Mouse (Mus musculus) hindbrain, embryonic 12.5 days (tissue): ENCODE measurements around the gene Tle4. TPM values are rescaled to one million over a fixed set of nuclear protein-coding genes. Genes with fewer than 3 reads are reported as not detected.

Experiments
- ATAC-seq: fragments of 200-750 bp; cut with Nextera tagmentation; 2 replicates; pipeline ENCODE4 v1.8.0; 2017; ENCODE audit warnings: moderate TSS enrichment; ENCODE audit not compliant: low FRiP score
- H3K27ac ChIP-seq: fragments of 300-500 bp; sonication (generic); 2 replicates; pipeline ENCODE4 v1.5.1; 2016; ENCODE audit warnings: mild to moderate bottlenecking
- H3K27me3 ChIP-seq: fragments of 300-500 bp; sonication (generic); 2 replicates; pipeline ENCODE4 v1.6.1; 2016; ENCODE audit warnings: mild to moderate bottlenecking
- H3K36me3 ChIP-seq: fragments of 300-500 bp; sonication (generic); 2 replicates; pipeline ENCODE4 v1.6.1; 2016; ENCODE audit warnings: mild to moderate bottlenecking
- H3K4me1 ChIP-seq: fragments of 300-500 bp; sonication (generic); 2 replicates; pipeline ENCODE4 v1.6.1; 2016
- H3K4me2 ChIP-seq: fragments of 300-500 bp; sonication (generic); replicated peaks from 2 replicates; pipeline ENCODE4 v1.6.1; 2016; ENCODE audit warnings: mild to moderate bottlenecking
- H3K4me3 ChIP-seq: fragments of 300-500 bp; sonication (generic); 2 replicates; pipeline ENCODE4 v1.5.1; 2016; ENCODE audit warnings: mild to moderate bottlenecking
- H3K9ac ChIP-seq: fragments of 300-500 bp; sonication (generic); 2 replicates; pipeline ENCODE4 v1.6.1; 2016; ENCODE audit warnings: mild to moderate bottlenecking, moderate library complexity
- H3K9me3 ChIP-seq: fragments of 300-500 bp; sonication (generic); replicated peaks from 2 replicates; pipeline ENCODE4 v1.6.1; 2016; ENCODE audit warnings: mild to moderate bottlenecking
- WGBS: fragments of 180-500 bp; shearing (Covaris S2); methylation state at CpG from one replicate; pipeline ENCODE4 v1.1.7; 2016; 5-methylcytosine and 5-hydroxymethylcytosine counted together
- polyA plus RNA-seq: library from polyadenylated mRNA; unstranded; fragments of >200 nt; fragmentation: Nextera tagmentation; extraction: Ambion mirVana; gene quantifications from 2 replicates; pipeline ENCODE4 v1.2.1, GENCODE M21; 2016

The Tle4 gene
- polyA plus RNA-seq, 1 experiment from 2014 or later = 37.7 TPM

- Histone ChIP-seq H3K27me3 (no peaks in the 10 kb centered on the region), H3K27ac (no peak overlapping the region), H3K4me2 (no peak overlapping the region), H3K9me3 (no peaks in the 10 kb centered on the region), H3K4me1 (peaks cover 8% of the 10 kb centered on the region), H3K4me3 (no peak overlapping the region), H3K36me3 (no peaks in the 10 kb centered on the region), H3K9ac (no peak overlapping the region)
- WGBS = 93% methylated on average over 8 of the region's 8 CpGs
- ATAC-seq = no peak
Measured at GRCm38 (mm10) chr19:14547133-14547842, 50.6 kb downstream of the Tle4 start.

GRCm38 (mm10) chr19:14545485-14545884 lies 52.4 kb downstream of the Tle4 start:
- Histone ChIP-seq H3K4me1 (peaks cover 11% of the 10 kb centered on the region; the same call in 1 of the 2 replicates), H3K4me2 (no peak overlapping the region), H3K27me3 (no peaks in the 10 kb centered on the region), H3K36me3 (no peaks in the 10 kb centered on the region), H3K9ac (no peak overlapping the region), H3K9me3 (no peaks in the 10 kb centered on the region), H3K4me3 (no peak overlapping the region), H3K27ac (no peak overlapping the region)
- WGBS = 93% methylated on average over 1 of the region's 1 CpGs
- no peak for ATAC-seq

- 68% methylated on average over 1 of the region's 1 CpGs for WGBS
- ATAC-seq = no peak
Measured at GRCm38 (mm10) chr19:14543305-14543704, 54.5 kb downstream of the Tle4 start.

GRCm38 (mm10) chr19:14540678-14541077 lies 57.2 kb downstream of the Tle4 start:
- peaks cover 11% of the 10 kb centered on the region; the same call in 1 of the 2 replicates for H3K4me1 ChIP-seq
- H3K4me3 ChIP-seq = no peak overlapping the region
- no peaks in the 10 kb centered on the region for H3K9me3 ChIP-seq
- H3K36me3 ChIP-seq = no peaks in the 10 kb centered on the region
- 78% methylated on average over 3 of the region's 3 CpGs for WGBS
- no peak for ATAC-seq
- H3K4me2 ChIP-seq = no peak overlapping the region
- no peak overlapping the region for H3K27ac ChIP-seq
- H3K9ac ChIP-seq = no peak overlapping the region
- no peaks in the 10 kb centered on the region for H3K27me3 ChIP-seq

More at GRCm38 (mm10) chr19:14543305-14543704, 54.5 kb downstream of the Tle4 start:
- no peak overlapping the region for H3K27ac ChIP-seq
- no peaks in the 10 kb centered on the region for H3K9me3 ChIP-seq
- H3K4me2 ChIP-seq = no peak overlapping the region
- no peaks in the 10 kb centered on the region for H3K27me3 ChIP-seq
- no peak overlapping the region for H3K4me3 ChIP-seq
- peaks cover 11% of the 10 kb centered on the region; the same call in 1 of the 2 replicates for H3K4me1 ChIP-seq
- no peaks in the 10 kb centered on the region for H3K36me3 ChIP-seq
- H3K9ac ChIP-seq = no peak overlapping the region

- H3K36me3 ChIP-seq = no peaks in the 10 kb centered on the region
- no peak overlapping the region for H3K4me3 ChIP-seq
- no peaks in the 10 kb centered on the region for H3K9me3 ChIP-seq
- no peak overlapping the region for H3K9ac ChIP-seq
- no peak overlapping the region for H3K4me2 ChIP-seq
- no peaks in the 10 kb centered on the region for H3K27me3 ChIP-seq
- 85% methylated on average over 2 of the region's 2 CpGs for WGBS
- H3K27ac ChIP-seq = no peak overlapping the region
- no peak for ATAC-seq
- 0 out of 2 replicates have a peak, but pooled peaks cover 1% of the 10 kb centered on the region for H3K4me1 ChIP-seq
Measured at GRCm38 (mm10) chr19:14536676-14537075, 61.2 kb downstream of the Tle4 start.

GRCm38 (mm10) chr19:14534447-14534846 lies 63.4 kb downstream of the Tle4 start:
- Histone ChIP-seq H3K27ac (no peak overlapping the region), H3K9ac (no peak overlapping the region), H3K4me3 (no peak overlapping the region), H3K4me1 (no peaks in the 10 kb centered on the region), H3K4me2 (no peak overlapping the region), H3K36me3 (no peaks in the 10 kb centered on the region), H3K9me3 (no peaks in the 10 kb centered on the region), H3K27me3 (no peaks in the 10 kb centered on the region)
- ATAC-seq = no peak

- Histone ChIP-seq H3K27me3 (no peaks in the 10 kb centered on the region), H3K4me2 (no peak overlapping the region), H3K36me3 (no peaks in the 10 kb centered on the region), H3K9ac (no peak overlapping the region), H3K27ac (no peak overlapping the region), H3K4me3 (no peak overlapping the region), H3K4me1 (no peaks in the 10 kb centered on the region), H3K9me3 (no peaks in the 10 kb centered on the region)
- no peak for ATAC-seq
- 94% methylated on average over 6 of the region's 6 CpGs for WGBS
Measured at GRCm38 (mm10) chr19:14532861-14533260, 65.0 kb downstream of the Tle4 start.

- no peak for ATAC-seq
- Histone ChIP-seq H3K27me3 (no peaks in the 10 kb centered on the region), H3K27ac (no peak overlapping the region), H3K4me1 (peaks cover 6% of the 10 kb centered on the region), H3K36me3 (0 out of 2 replicates have a peak, but pooled peaks cover 6% of the 10 kb centered on the region), H3K4me2 (no peak overlapping the region), H3K4me3 (no peak overlapping the region), H3K9me3 (no peaks in the 10 kb centered on the region), H3K9ac (no peak overlapping the region)
- WGBS = 82% methylated on average over 2 of the region's 2 CpGs
Measured at GRCm38 (mm10) chr19:14520098-14520802, 77.6 kb downstream of the Tle4 start.

GRCm38 (mm10) chr19:14519186-14519585 lies 78.7 kb downstream of the Tle4 start:
- Histone ChIP-seq H3K27ac (no peak overlapping the region), H3K9ac (no peak overlapping the region), H3K4me1 (peaks cover 6% of the 10 kb centered on the region), H3K27me3 (no peaks in the 10 kb centered on the region), H3K4me2 (no peak overlapping the region), H3K36me3 (0 out of 2 replicates have a peak, but pooled peaks cover 6% of the 10 kb centered on the region), H3K9me3 (no peaks in the 10 kb centered on the region), H3K4me3 (no peak overlapping the region)
- no peak for ATAC-seq
- 94% methylated on average over 7 of the region's 7 CpGs for WGBS

- peaks cover 6% of the 10 kb centered on the region for H3K4me1 ChIP-seq
- 0 out of 2 replicates have a peak, but pooled peaks cover 6% of the 10 kb centered on the region for H3K36me3 ChIP-seq
- H3K9me3 ChIP-seq = no peaks in the 10 kb centered on the region
- WGBS = 52% methylated on average over 9 of the region's 9 CpGs
- H3K4me3 ChIP-seq = no peak overlapping the region
- H3K9ac ChIP-seq = no peak overlapping the region
- no peaks in the 10 kb centered on the region for H3K27me3 ChIP-seq
- peak; percentile 68; the same call in 1 of the 2 replicates for ATAC-seq
- no peak overlapping the region for H3K4me2 ChIP-seq
- H3K27ac ChIP-seq = no peak overlapping the region
Measured at GRCm38 (mm10) chr19:14518438-14519044, 79.3 kb downstream of the Tle4 start.

GRCm38 (mm10) chr19:14516420-14516819 lies 81.4 kb downstream of the Tle4 start:
- no peak for ATAC-seq
- no peaks in the 10 kb centered on the region for H3K9me3 ChIP-seq
- H3K9ac ChIP-seq = no peak overlapping the region
- 0 out of 2 replicates have a peak, but pooled peaks cover 6% of the 10 kb centered on the region for H3K36me3 ChIP-seq
- H3K4me2 ChIP-seq = no peak overlapping the region
- H3K27me3 ChIP-seq = no peaks in the 10 kb centered on the region
- H3K27ac ChIP-seq = no peak overlapping the region
- 93% methylated on average over 1 of the region's 1 CpGs for WGBS
- no peak overlapping the region for H3K4me3 ChIP-seq
- H3K4me1 ChIP-seq = peaks cover 6% of the 10 kb centered on the region

- Histone ChIP-seq H3K27me3 (no peaks in the 10 kb centered on the region), H3K4me3 (no peak overlapping the region), H3K9ac (no peak overlapping the region), H3K27ac (no peak overlapping the region), H3K4me1 (peaks cover 36% of the 10 kb centered on the region), H3K4me2 (no peak overlapping the region), H3K36me3 (no peaks in the 10 kb centered on the region), H3K9me3 (no peaks in the 10 kb centered on the region)
- WGBS = 37% methylated on average over 4 of the region's 4 CpGs
- ATAC-seq = peak; percentile 51; the same call in 1 of the 2 replicates
Measured at GRCm38 (mm10) chr19:14508819-14509218, 89.0 kb downstream of the Tle4 start.
